Mouse (Mus musculus): Measurements from ENCODE around the gene Pik3c2a.

GRCm38 (mm10) chr7:116287959-116288358, 155.3 kb downstream of the Pik3c2a start:
- no peak for TF ChIP-seq CHD1 (IDR thresholded peaks at IDR 0.05; ENCODE audit: low read depth, low read length)
- no peak for TF ChIP-seq MAFK (IDR thresholded peaks at IDR 0.05; ENCODE audit: insufficient replicate concordance, low read length)
- TF ChIP-seq CTCF (conservative IDR thresholded peaks at IDR 0.05 in 1 of 2, IDR thresholded peaks at IDR 0.05 in 1 of 2; ENCODE audit: low read depth in 2 of 2, low read length in 2 of 2) = no peak
- no peak for TF ChIP-seq UBTF (IDR thresholded peaks at IDR 0.05; ENCODE audit: low read depth, low read length)
- no peak for TF ChIP-seq POLR2A (IDR thresholded peaks at IDR 0.05; ENCODE audit: low read depth, low read length)
- no peak for TF ChIP-seq ZC3H11A (IDR thresholded peaks at IDR 0.05; ENCODE audit: low read depth, low read length)
- no peak for TF ChIP-seq ELF1 (IDR thresholded peaks at IDR 0.05; ENCODE audit: low read depth, low read length)
- no peak for TF ChIP-seq ZMIZ1 (IDR thresholded peaks at IDR 0.05; ENCODE audit: low read depth, low read length)
- no peak for TF ChIP-seq NRF1 (IDR thresholded peaks at IDR 0.05; ENCODE audit: low read depth, low read length)
- no peak for TF ChIP-seq E2F4 (IDR thresholded peaks at IDR 0.05; ENCODE audit: insufficient replicate concordance, low read depth, low read length)
- TF ChIP-seq NELFE (IDR thresholded peaks at IDR 0.05; ENCODE audit: low read depth, low read length) = no peak
- TF ChIP-seq ZNF384 (IDR thresholded peaks at IDR 0.05; ENCODE audit: low read depth, low read length) = no peak

Measured in CH12.LX (cell line).